Mouse (Mus musculus) WW6 (cell line): ENCODE results near the gene Ccdc9.
"Not testable (repeated sequence)": the region's sequence is repeated elsewhere in the genome, so short reads cannot be mapped to it uniquely, and the experiment has no call there.

ENCODE experiments used
- DNase-seq: peaks from one replicate; pipeline ENCODE4 v3.0.0-alpha.2; 2013; ENCODE audit warnings: low read depth, low spot score

Ccdc9 gene

DNA sequence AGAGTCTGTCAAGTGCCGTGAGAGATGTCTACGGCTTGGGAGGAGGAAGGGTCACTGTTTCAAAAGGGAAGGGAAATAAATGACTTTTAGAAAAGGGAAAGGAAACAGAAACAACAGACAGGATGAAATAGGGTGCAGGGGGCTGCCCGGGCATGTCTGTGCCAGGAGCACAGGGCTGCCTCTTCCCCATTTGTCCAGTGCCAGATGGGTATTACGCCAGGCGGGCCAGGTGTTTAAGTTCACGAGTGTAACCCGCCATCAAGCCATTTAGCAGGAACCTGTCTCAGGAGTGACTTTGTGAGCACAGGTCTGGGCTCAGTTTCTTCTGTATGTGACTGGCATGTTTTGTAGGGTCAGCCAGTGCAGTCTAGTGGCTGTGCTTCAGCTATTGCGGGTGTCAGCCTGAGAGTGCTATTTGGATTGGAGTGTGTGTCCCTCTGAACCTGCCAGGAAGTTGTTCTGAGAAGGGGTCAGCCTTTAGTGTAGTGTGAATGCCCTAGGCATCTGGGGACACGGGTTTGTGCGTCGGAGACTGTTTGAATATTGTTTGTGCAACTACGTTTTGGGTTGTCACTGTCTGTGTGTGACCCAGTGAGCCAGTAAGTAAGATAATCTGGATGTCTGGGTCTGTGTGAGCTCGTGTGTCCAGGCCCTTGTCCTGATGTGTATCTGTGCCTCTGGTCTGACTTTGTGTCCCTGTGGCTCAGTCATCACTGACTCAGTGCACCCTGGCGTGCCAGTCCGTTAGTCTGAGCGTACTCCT, 22.1 kb upstream of the Ccdc9 start:
- no peak for DNase-seq

DNA sequence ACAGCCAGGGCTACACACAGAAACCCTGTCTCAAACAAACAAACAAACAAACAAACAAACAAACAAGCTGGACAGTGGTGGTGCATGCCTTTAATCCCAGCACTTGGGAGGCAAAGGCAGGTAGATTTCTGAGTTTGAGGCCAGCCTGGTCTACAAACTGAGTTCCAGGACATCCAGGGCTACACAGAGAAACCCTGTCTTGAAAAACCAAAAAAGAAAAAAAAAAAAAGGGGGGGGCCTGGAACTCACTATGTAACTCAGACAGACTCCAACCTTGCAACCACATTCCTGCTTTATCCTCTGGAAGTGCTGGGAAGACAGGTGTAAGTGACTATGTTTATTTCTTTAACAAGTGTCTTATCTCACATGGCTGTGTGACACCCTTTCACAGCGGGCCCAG, 21.5 kb upstream of the Ccdc9 start, which contains the start of gene Bbc3:
Gene Bbc3 (plus strand): TSS at position 301 of the 400 bp plus-strand sequence.
- not testable (repeated sequence) for DNase-seq

DNA sequence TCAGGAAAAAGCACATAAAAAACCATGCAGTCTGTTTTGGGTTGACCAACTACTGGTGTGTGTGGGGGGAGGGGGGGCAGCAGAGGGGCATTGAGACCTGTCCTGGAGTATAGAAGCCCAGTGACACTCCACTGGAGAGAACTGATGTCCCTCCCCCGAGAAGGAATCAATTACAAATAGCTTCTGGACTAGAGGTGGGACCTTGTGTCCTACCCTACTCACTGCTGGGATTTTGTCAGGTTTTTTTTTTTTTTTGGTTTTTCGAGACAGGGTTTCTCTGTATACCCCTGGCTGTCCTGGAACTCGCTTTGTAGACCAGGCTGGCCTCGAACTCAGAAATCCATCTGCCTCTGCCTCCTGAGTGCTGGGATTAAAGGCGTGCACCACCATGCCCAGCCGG, 20.5 kb upstream of the Ccdc9 start:
- DNase-seq, result not testable (repeated sequence)

DNA sequence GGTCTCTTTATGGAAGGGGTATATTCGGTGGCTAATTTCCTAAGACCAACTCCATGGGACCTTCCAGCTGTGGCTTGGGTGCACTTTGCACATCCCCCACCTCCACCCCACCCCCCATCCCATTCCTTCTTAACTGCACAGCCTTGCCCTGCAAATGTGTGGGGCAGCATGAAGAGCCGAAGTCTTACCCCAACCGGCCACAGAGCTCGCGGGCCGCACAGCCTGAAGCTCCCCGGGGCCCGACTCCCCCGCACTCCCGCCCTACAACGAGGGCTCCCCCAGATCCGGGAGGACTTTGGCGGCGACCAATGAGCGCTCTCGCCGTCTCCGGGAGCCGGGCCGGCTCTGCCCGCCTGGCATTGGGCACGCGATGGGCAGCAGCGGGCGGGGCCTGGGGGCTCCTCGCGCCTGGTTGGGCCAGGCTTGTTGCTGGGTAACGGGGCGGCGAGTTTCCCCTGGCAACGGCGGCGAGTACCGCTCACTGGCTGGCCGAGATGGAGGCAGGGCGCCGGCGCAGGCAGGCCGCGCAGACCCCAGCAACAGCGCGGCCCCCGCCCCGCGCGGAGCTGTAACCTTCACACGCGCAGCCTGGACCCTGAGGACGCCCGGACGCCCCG, 12.9 kb upstream of the Ccdc9 start:
- no peak for DNase-seq

DNA sequence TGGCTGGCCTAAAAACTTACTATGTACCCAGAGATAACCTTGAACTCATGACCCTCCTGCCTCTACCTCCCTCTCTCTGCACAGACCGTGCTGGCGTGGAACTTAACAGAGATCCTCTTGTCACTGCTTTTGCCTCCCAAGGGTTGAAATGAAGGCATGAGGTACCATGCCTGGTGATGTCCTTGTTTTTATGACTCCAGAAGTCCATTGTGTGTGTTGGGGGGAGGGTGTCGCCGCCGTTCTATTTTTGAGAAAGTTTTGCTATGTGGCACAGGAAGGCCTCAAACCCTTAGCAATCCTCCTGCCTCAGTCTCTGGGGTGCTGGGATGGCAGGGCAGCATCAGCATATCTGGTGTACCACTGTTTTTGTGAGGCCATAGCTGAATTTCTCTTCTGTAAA, 12.3 kb upstream of the Ccdc9 start:
- DNase-seq, result no peak

DNA sequence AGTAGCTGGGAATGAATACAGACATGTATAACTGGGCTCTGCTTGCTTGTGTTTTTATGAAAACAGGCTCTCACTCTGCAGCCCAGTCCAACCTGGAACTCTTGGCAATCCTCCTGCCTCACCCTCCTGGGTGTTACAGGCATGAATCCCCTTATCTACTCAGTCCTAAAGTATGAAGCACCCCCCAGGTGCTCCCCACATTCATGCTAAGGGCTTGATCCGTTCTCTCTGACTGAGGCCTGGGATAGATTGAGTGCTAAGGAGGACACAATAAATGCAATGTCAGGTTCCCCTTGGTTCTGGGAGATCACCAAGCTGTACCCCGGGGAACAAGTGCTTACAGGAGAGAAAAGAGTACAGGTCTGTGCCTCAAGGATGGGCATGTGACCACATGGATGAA, 11.0 kb upstream of the Ccdc9 start:
- DNase-seq, result no peak

DNA sequence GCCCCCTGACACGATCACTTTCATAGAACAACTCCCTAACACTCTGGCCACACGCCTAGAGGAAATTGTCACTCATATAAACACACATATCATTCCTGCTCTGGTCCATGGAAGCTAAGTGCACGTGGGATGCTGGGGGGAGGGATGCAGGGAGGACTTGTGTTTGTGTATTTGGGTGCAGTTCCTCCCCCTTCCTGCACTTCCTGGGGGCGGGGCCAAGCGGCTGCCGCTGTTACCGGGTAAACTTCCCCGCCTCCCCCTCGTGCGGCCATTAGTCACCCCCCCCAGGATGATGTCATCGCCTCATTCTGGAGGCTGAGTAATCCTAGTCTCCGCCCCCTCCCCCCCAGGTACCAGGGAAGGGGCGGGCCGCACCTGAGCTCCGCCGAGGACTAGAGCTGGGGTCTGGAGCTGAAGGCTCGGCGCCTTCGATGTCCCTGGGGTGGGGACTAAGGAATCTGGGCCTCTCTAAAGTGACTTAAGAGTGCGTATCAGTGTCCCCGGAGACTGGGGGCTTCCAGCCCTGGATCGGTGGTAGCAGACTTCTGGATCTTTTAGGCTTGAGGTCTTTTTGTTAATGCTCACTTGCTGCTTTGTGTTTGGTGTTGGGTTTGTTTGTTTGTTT, 10.3 kb upstream of the Ccdc9 start:
- DNase-seq, result peak; percentile 76

DNA sequence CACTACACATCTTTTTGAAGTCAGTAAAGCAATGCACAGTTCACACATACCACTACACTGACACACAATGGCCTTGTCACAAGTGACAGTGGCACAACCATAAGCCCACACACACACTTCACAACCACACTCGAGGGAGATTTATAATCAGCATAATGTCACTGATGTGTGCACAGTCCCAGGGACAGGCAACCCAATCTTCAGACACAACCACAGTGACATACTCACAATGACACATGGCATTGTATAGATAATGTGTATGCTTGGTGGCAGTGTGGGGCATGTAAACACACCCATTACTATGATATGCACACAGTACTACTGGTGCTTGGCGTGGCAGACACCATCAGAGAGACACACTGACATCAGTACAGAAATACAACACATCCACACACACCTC, 9.6 kb upstream of the Ccdc9 start:
- DNase-seq, result no peak

DNA sequence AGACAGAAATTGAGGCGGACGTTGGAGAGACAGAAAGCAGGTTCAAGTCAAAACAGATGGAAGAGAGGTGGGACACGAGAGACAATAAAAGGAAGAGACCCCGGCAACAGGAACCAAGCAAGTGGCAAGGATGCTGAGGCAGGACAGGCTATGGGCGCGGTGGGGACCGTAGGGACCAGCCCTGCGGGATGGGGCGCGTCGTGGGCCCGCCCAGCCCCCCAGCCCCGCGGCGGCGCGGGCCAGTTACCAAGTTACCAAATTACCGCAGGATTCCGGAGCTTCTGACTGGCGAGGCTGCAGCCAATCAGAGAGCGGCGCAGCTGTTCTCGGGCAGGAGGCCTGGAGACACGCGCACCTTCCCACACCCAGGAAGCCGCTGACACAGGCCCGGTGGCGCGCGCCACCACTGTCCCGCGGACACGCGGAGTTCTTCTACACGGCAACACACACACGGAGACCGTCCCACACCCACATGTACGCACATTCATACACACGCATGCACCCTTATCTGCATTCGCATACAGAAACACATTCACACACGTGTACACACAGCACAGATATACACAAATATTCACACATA, 8.8 kb upstream of the Ccdc9 start:
- DNase-seq, result no peak

DNA sequence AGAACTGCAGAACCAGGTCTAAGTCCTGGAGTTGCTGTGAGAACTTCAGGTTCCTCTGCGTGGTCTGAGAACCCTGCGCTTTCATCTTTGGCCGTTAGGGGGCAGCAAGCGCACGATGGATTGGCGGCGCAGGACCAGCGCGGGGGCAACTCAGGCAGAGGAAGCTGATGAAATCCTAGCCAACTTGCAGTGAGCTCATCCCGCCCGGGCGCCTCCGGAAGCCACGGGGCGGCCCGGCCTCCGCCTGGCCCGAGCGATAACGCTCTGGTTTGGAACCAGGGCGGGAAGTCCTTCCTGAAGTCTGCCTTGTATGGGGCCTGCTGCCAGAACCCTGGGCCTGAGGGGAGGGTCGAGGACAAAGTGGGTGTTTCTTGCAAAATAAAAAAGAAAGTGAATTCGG, 8.2 kb upstream of the Ccdc9 start:
- DNase-seq, result peak; percentile 83

DNA sequence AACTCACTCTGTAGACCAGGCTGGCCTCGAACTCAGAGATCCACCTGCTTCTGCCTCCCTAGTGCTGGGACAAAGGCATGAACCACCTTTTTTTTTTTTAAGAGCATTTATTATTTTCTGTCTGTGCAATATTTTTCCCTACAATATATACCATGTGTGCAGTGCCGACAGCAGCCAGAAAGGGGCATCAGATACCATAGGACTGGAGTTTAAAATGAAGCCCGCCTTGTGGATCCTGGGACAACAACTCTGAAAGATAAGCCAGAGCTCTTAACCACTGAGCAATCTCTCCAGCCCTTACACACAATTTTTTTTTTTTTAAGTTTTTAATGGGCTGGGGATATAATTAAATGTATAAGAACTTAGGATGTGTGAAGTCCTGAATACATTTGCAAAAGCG, 7.8 kb upstream of the Ccdc9 start:
- DNase-seq, result no peak

DNA sequence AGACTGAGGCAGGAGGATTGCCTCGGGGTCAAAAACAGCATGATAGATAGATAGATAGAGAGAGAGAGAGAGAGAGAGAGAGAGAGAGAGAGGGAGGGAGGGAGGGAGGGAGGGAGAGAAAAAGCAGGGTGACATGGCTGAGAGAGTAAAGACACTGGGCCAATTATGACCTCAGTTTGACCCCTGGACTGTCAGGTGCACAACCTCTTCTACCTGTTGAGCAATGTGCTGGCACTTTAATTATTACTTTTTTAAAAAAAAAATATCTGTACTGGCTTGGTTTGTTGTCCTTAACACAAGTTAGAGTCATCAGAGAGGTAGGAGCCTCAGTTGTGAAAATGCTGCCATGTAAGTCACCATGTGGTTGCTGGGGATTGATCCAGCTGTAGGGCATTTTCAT, 1.2 kb upstream of the Ccdc9 start:
- DNase-seq, result no peak

DNA sequence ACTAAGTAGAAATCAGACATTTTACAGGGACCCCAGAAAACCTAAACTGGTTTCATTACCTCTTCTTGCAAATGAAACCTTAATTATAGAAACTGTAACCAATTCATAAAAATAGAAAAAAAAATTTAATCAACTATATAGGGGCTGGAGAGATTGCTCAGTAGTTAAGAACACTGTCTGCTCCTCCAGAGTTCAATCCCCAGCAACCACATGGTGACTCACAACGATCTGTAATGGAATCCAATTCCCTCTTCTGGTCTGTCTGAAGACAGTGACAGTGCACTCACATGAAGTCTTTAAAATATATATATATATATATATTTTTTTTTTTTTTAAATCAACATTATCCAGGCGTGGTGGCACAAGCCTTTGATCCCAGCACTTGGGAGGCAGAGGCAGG, 421 bp upstream of the Ccdc9 start:
- no peak for DNase-seq

DNA sequence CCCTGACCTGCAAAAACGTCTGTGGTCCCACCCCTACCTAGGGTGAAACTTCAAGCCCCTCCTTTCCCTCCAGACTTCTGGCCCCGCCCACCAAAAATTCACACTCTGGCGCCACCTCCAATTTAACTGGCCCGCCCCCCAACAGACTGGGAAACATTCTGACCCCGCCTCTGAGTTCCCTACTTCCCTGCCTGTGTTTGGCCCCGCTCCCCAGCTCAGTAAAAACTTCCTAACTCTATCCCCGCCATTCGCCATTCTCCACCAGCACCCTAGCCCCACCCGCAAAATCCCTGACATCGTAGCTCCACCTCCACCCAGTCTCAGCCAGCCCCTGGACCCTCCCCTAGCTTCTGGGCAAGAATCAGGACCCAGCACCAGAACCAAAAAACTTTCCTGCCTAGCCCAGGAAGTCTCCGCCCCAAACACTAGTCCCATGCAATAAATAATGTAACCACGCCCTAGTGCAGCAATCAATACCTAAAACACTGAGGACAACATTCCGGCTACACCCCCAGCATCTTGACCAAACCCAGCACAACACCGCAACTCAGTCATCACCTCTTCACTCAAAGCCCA, 1.1 kb downstream of the Ccdc9 start:
- DNase-seq, result no peak

DNA sequence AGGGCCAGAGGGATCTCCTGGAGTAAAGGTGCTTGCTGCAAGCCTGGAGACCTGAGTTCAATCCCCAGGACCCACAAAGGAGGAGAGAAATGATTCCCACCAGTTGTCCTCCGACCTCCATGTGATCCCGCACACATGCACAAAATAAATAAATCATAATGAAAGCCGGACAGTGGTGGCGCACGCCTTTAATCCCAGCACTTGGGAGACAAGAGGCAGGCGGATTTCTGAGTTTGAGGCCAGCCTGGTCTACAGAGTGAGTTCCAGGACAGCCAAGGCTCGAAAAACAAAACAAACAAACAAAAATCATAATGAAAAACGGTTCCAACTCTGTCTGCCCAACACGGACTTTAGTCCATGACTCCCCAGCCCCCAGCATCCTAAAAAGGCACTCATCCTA, 1.7 kb downstream of the Ccdc9 start:
- DNase-seq, result no peak

DNA sequence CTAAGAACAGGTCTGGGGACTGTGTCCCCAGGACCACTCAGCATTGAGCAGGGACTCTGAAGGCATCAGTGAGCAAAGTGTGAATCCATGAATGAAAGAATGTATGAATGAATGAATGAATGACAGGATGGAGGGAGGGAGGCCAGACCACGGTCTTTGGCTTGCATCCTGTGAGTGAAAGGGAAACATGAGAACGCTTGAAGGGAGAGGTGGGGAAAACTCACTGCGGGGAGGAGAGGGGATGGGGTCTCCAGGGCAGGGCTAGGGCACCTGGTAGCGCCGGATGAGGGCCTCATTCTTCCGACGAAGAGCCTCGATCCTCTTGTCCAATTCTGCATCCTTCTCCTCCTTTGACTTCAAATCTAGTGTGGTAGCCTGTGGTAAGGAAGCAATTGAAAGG, 2.6 kb downstream of the Ccdc9 start:
- DNase-seq, result no peak

DNA sequence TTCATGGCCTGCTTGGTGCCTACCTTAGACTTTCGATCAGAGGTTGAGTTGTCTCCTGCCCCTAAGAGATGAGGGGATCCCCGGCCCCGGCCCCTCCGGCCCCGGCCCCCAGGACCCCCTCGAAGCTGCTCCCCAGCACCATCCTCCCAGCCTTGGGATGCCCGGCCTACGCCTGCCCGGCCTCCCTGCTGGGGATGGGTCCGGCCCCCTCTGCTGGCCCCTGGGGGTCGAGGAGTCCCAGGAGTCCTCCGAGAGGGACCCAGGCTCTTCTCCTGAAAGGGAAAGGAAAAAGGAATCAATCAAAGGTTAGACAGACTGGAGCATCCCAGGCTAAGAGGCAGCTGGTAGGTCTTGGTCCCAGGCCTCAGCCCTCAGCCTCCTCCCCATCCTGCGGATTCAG, 4.3 kb downstream of the Ccdc9 start:
- DNase-seq, result no peak

DNA sequence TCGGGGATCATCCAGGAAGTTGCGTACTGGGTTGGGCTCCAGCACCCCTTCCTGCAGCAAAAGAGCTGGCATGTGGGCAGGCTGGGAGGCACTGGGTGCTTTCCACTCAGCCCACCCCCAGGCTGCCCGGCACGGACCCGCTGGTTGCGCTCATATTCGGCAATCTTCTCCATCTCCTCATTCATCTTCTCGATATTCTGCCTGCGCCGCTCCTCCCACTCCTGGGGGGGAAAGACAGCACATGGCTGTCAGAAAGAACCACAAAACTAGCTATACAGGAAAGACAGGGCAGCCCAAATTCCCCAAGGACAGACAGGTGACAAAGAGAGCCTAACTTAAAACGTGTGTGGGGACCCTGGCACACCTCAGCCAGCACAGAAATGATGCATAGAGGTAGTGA, 5.9 kb downstream of the Ccdc9 start:
- no peak for DNase-seq

DNA sequence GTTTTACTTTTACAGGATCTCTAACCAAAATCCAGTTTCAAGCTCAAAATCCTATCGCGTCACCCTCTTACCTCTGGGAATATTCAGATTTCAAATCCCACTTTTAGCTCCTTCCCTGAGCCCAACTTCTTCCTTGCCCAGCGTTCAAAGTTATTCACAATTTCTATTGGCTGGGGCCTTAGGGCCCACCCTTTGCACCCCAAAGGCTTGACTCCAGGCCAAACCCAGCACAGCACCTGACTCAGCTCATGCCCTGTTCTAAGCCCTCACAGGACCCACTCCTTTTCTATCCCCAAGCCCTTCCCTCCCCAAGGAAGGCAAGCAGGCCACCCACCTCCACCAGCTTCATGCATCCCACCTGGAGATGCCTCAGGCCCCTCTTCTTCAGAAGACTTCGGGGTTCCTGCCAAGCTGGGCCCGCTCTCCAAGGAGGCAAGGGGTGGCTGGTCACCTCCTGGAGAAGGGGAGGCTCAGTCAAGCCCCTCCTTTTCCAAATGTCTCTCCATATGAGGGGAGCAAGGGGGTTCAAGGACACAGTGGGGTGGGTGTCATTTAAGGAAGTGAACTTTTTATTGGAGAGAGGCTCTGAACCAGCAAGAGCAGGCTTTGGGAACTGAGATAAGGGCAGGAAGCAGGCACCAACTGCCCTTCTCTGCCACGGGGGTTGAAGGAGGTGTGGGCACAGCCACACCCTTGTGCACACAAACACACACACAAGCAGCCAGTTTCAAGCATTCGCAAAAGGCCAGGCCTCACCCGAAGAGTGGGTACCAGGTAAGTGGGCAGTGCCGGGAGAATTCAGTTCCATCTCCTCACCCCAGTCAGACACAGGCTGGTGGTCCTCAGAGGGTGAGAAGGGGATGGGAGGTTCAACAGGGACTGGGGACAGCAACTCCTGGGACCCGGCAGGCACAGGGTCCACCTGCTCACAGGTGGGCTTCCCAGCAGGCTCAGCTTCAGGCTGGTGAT, 11.4 kb downstream of the Ccdc9 start:
- no peak for DNase-seq

DNA sequence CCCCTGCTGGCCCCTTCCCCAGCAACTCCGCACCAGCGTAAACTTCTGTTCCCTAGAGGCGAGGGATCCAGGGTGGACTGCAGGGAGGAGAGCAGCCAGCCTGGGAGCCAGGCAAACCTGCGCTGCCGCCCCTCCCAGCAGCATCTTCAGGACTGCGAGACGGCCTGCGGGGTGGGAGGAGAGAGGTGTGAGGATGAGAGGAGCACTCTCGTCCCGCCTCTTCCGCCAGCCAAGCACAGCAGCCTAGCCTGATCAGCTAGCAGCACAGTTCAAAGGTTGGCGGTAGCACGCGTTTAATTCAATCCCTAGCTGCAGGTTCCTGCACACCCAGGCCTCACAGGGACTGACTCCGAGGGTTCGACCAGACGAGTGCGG, 12.8 kb downstream of the Ccdc9 start:
- no peak for DNase-seq

DNA sequence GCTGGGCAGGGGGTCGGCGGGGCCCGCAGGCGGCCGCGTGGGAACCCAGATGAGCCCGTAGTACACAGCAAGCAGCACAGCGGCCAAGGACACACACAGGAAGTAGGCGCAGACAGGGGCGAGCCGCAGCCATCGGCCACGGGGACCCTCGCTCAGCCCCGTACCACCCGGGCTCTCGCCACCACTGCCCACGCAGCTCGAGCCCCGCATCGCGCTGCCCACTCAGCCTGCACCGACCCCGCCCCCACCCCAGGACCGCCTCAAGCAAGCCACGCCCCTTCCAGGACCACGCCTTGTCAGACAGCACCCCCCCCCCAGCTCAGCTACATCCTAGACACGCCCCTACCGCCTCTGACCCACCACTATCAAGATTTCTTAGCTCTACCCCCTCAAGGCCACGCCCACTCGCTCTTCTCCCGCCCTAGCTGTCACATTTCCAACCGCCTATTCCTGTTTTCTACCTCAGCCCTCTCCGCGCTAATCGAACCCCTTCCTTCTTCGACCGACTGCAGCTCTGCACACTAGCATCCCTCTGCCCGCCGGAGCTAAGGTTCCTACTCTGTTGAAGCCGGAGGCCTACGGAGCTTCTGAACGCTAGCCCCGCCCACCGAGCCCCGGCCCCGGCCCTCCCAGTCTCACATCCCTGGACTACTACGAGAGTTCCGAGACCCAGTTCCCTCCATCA, 13.4 kb downstream of the Ccdc9 start, which contains the start of gene Inafm1:
Gene Inafm1 (minus strand): TSS at position 537 of the 685 bp plus-strand sequence.
- DNase-seq, result peak; percentile 79
